10 mouse cellular contexts compared by ENCODE assay signal in the genomic region with DNA sequence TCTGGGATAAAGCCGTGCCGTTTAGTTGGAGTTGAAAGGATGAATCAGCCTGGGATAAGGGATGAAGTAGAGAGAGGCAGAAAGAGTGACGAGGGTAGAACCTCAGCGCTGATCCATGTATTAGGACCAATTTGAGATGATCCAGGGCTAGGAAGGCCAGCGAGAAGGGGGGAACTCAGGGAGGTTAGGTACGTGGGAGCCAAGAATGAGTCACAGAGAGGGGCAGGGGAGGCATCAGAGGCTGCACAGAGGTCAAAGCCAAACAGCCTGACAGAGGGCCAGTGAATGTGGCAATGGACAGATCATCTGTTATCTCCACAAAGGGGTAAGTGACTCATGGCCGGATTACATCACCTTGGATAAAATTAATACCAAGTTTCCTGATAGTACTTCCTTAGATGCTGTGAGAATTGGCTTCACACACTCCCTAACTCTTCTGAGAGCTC.
A peak's percentile ranks its signal among the peaks of the same experiment; 100 is the strongest.
DNase-seq lines count a peak whose midpoint lies in the region; TF ChIP-seq lines count a peak whose summit lies in the region.
"Had no signal": no experiment of that assay in that cellular context is flagged by ENCODE, and none has a peak within 500 bp of the region (broad histone marks: within the 10 kb centered on the region; RNA-seq: fewer than 3 reads in every experiment).

No protein-coding gene starts in this region.

- no peaks in the 10 kb centered on the region for H3K4me1 ChIP-seq in cerebellum, adult 2 months (ENCODE audit: control insufficient read depth, insufficient read depth, low read length)

- peak; percentile 9 for DNase-seq in lung, postnatal 14 days
- no peak for DNase-seq in lung, postnatal 25 days (ENCODE audit: low spot score)
- DNase-seq in adrenal gland, adult 8-10 months: peak; percentile 79
- peak; percentile 48 to 50 for DNase-seq in gastrocnemius, postnatal 36 days
- peak; percentile 55 for DNase-seq in heart, postnatal 25 days (ENCODE audit: low spot score)
- DNase-seq in layer of hippocampus, adult 18-20 months (ENCODE audit: low spot score in 2 of 2): no peak
- no peak for DNase-seq in embryo, embryonic 10.5 days (ENCODE audit: low spot score)
- no peak for DNase-seq in cerebellum, adult 2 months
- DNase-seq: kidney, postnatal 4 days had no signal

- TF ChIP-seq POLR2A in cerebellum, adult 2 months (IDR thresholded peaks at IDR 0.05; ENCODE audit: borderline replicate concordance, insufficient read depth, low read length): no peak

- H3K27me3 ChIP-seq in cerebellum, adult 2 months (ENCODE audit: control insufficient read depth, insufficient read depth, low read length): no peaks in the 10 kb centered on the region
- H3K27me3 ChIP-seq: forebrain, embryonic 12.5 days had no signal

- intact Hi-C loops in gastrocnemius, postnatal 36 days (cut with DNase I): no loop called here
- intact Hi-C loops in heart, postnatal 25 days (cut with DNase I): no loop called here

- no peak for TF ChIP-seq CTCF in cerebellum, adult 2 months (IDR thresholded peaks at IDR 0.05; ENCODE audit: borderline replicate concordance, insufficient read depth, low read depth, low read length)

- H3K4me3 ChIP-seq in cerebellum, adult 2 months (replicated peaks; ENCODE audit: insufficient read depth, low read depth, low read length): no peak overlapping the region
- H3K4me3 ChIP-seq: forebrain, embryonic 12.5 days had no signal

- H3K27ac ChIP-seq in cerebellum, adult 2 months (ENCODE audit: insufficient read depth, low read length): no peak overlapping the region
- H3K27ac ChIP-seq: forebrain, embryonic 12.5 days had no signal

- 61% methylated on average over 7 of the region's 7 CpGs for WGBS in cerebellum, adult 2 months

Comparison
In these comparisons a context has a peak if more than half of its experiments do, and no peak if none do; other contexts are left out.
1. DNase-seq: peak in lung, postnatal 14 days (single experiment), adrenal gland, adult 8-10 months (single experiment), gastrocnemius, postnatal 36 days (2 of 2) and heart, postnatal 25 days (single experiment); none in lung, postnatal 25 days (single experiment), layer of hippocampus, adult 18-20 months (0 of 2), embryo, embryonic 10.5 days (single experiment) and cerebellum, adult 2 months (0 of 2).